Mouse (Mus musculus) heart, adult 2 months (tissue): ENCODE measurements at regions not wholly inside any gene's neighbourhood (a gene's known extent, or its start where the extent isn't known, plus 50 kb on each side); places are given as distances from the start of the nearest gene placed in this dataset.

ENCODE experiments used
- DNase-seq, 2 experiments: peaks; one replicate each; pipeline ENCODE4 v3.0.0; 2021
- H3K27ac ChIP-seq: fragments of 200-600 bp; 2 replicates; pipeline ENCODE4 v1.8.1; 2022
- H3K27me3 ChIP-seq: fragments of 200-500 bp; 2 replicates; pipeline ENCODE4 v1.6.1; 2012; ENCODE audit warnings: mild to moderate bottlenecking, low read length, inconsistent platforms, mixed read lengths; ENCODE audit not compliant: control insufficient read depth, insufficient read depth
- H3K36me3 ChIP-seq: fragments of 200-500 bp; 2 replicates; pipeline ENCODE4 v1.6.1; 2012; ENCODE audit warnings: low read length, inconsistent platforms; ENCODE audit not compliant: control insufficient read depth, insufficient read depth
- H3K4me1 ChIP-seq: fragments of 200-500 bp; 2 replicates; pipeline ENCODE4 v1.6.1; 2011; ENCODE audit warnings: low read length; ENCODE audit not compliant: control insufficient read depth, insufficient read depth
- H3K4me3 ChIP-seq: fragments of 200-600 bp; 2 replicates; pipeline ENCODE4 v1.8.1; 2022
- H3K79me2 ChIP-seq: fragments of 200-500 bp; replicated peaks from 2 replicates; pipeline ENCODE4 v1.6.1; 2012; ENCODE audit warnings: mild to moderate bottlenecking, inconsistent platforms, low read length, moderate library complexity, mixed read lengths; ENCODE audit not compliant: control insufficient read depth, insufficient read depth
- H3K9ac ChIP-seq: fragments of 200-500 bp; 2 replicates; pipeline ENCODE4 v1.6.1; 2012; ENCODE audit warnings: low read depth, mild to moderate bottlenecking, control low read depth, inconsistent platforms, low read length, mixed read lengths
- CTCF ChIP-seq: fragments of 200-600 bp; IDR thresholded peaks from 2 replicates; pipeline ENCODE4 v1.8.1; 2022; ENCODE audit warnings: antibody characterized with exemption, mild to moderate bottlenecking, moderate library complexity
- EP300 ChIP-seq: fragments of 200-500 bp; IDR thresholded peaks from 2 replicates; pipeline ENCODE4 v1.6.1; 2011; ENCODE audit warnings: low read depth, low read length, control low read depth; ENCODE audit not compliant: insufficient read depth
- POLR2A ChIP-seq: fragments of 200-500 bp; IDR thresholded peaks from 2 replicates; pipeline ENCODE4 v1.6.1; 2011; ENCODE audit warnings: mild to moderate bottlenecking, low read depth, low read length, control low read depth; ENCODE audit not compliant: insufficient read depth
- WGBS: fragments of 180-500 bp; shearing (Covaris S2); methylation state at CpG from one replicate; pipeline ENCODE4 v1.1.7; 2018; 5-methylcytosine and 5-hydroxymethylcytosine counted together
- intact Hi-C: fragments of 180-260 bp; cut with DNase I; formaldehyde crosslinking; loops from one replicate; pipeline ENCODE4 v1.15.1; 2025

GRCm38 (mm10) chr11:21019829-21020228, 71.3 kb upstream of the Peli1 start:
- Histone ChIP-seq H3K4me1 (peaks cover 13% of the 10 kb centered on the region), H3K27me3 (no peaks in the 10 kb centered on the region), H3K4me3 (no peak overlapping the region), H3K36me3 (peaks cover 14% of the 10 kb centered on the region), H3K9ac (no peak overlapping the region), H3K27ac (no peak overlapping the region), H3K79me2 (no peaks in the 10 kb centered on the region)
- WGBS = 75% methylated on average over 2 of the region's 2 CpGs
- TF ChIP-seq POLR2A (no peak), CTCF (no peak), EP300 (no peak)
- intact Hi-C loops = loop anchor here (5.0 kb wide), 2 partner anchors 72 to 103 kb away; partner anchors contain the start of gene Peli1
- no peak for DNase-seq

GRCm38 (mm10) chr11:21024111-21024510, 67.0 kb upstream of the Peli1 start:
- intact Hi-C loops = loop anchor here (5.0 kb wide), 2 partner anchors 68 to 107 kb away; partner anchors contain the start of gene Peli1
- peaks cover 7% of the 10 kb centered on the region for H3K4me1 ChIP-seq
- H3K27ac ChIP-seq = peak overlapping the region; percentile 51
- peaks cover 5% of the 10 kb centered on the region for H3K36me3 ChIP-seq
- no peaks in the 10 kb centered on the region for H3K79me2 ChIP-seq
- H3K4me3 ChIP-seq = no peak overlapping the region
- 2% methylated on average over 4 of the region's 4 CpGs for WGBS
- no peaks in the 10 kb centered on the region for H3K27me3 ChIP-seq
- TF ChIP-seq EP300 (0 out of 2 replicates have a peak, but pooled peaks have one; percentile 50), POLR2A (no peak), CTCF (no peak)
- H3K9ac ChIP-seq = no peak overlapping the region
- DNase-seq = no peak

- Histone ChIP-seq H3K36me3 (peaks cover 5% of the 10 kb centered on the region), H3K4me3 (no peak overlapping the region), H3K79me2 (no peaks in the 10 kb centered on the region), H3K9ac (no peak overlapping the region), H3K27ac (peak overlapping the region; percentile 51; the same call in 1 of the 2 replicates), H3K27me3 (no peaks in the 10 kb centered on the region), H3K4me1 (peaks cover 7% of the 10 kb centered on the region)
- TF ChIP-seq CTCF (no peak), EP300 (0 out of 2 replicates have a peak, but pooled peaks have one; percentile 32)
- DNase-seq = no peak
- intact Hi-C loops = loop anchor here (5.0 kb wide), 2 partner anchors 68 to 107 kb away; partner anchors contain the start of gene Peli1
- 33% methylated on average over 2 of the region's 2 CpGs for WGBS
Observed at GRCm38 (mm10) chr11:21024521-21024920, 66.6 kb upstream of the Peli1 start.

- peaks cover 7% of the 10 kb centered on the region for H3K4me1 ChIP-seq
- no peak for TF ChIP-seq EP300
- TF ChIP-seq POLR2A = no peak
- TF ChIP-seq CTCF = no peak
- no peak for DNase-seq
- H3K79me2 ChIP-seq = no peaks in the 10 kb centered on the region
- no peak overlapping the region for H3K9ac ChIP-seq
- WGBS = 63% methylated on average over 4 of the region's 4 CpGs
- intact Hi-C loops = no loop called here
- no peaks in the 10 kb centered on the region for H3K27me3 ChIP-seq
- no peak overlapping the region for H3K4me3 ChIP-seq
- H3K27ac ChIP-seq = no peak overlapping the region
- peaks cover 5% of the 10 kb centered on the region for H3K36me3 ChIP-seq
Observed at GRCm38 (mm10) chr11:21027299-21027698, 63.8 kb upstream of the Peli1 start.

GRCm38 (mm10) chr11:21030362-21030761, 60.7 kb upstream of the Peli1 start:
- Histone ChIP-seq H3K36me3 (no peaks in the 10 kb centered on the region), H3K27me3 (no peaks in the 10 kb centered on the region), H3K9ac (no peak overlapping the region), H3K27ac (no peak overlapping the region), H3K4me1 (peaks cover 2% of the 10 kb centered on the region; the same call in 1 of the 2 replicates), H3K79me2 (no peaks in the 10 kb centered on the region), H3K4me3 (no peak overlapping the region)
- intact Hi-C loops = no loop called here
- WGBS = 98% methylated on average over 6 of the region's 6 CpGs
- no peak for DNase-seq
- TF ChIP-seq POLR2A (no peak), EP300 (no peak), CTCF (no peak)

GRCm38 (mm10) chr11:21031816-21032215, 59.3 kb upstream of the Peli1 start:
- H3K79me2 ChIP-seq = no peaks in the 10 kb centered on the region
- intact Hi-C loops = no loop called here
- WGBS = 82% methylated on average over 2 of the region's 2 CpGs
- H3K36me3 ChIP-seq = peaks cover 2% of the 10 kb centered on the region; the same call in 1 of the 2 replicates
- H3K27ac ChIP-seq = no peak overlapping the region
- H3K4me3 ChIP-seq = no peak overlapping the region
- TF ChIP-seq CTCF (no peak), EP300 (no peak), POLR2A (no peak)
- peaks cover 4% of the 10 kb centered on the region for H3K4me1 ChIP-seq
- H3K9ac ChIP-seq = no peak overlapping the region
- no peaks in the 10 kb centered on the region for H3K27me3 ChIP-seq
- no peak for DNase-seq
